ENCODE assay signal across 22 mouse cellular contexts in genomic region chr2:49108906-49109305, GRCm38 (mm10).
DNase-seq lines count a peak whose midpoint lies in the region; ATAC-seq lines count a peak whose summit lies in the region.
"Had no signal": no experiment of that assay in that cellular context is flagged by ENCODE, and none has a peak within 500 bp of the region (broad histone marks: within the 10 kb centered on the region; RNA-seq: fewer than 3 reads in every experiment).

No protein-coding gene starts in this region.

- H3K9me3 ChIP-seq in megakaryocyte, embryonic 14.5 days, result peaks cover 3% of the 10 kb centered on the region; the same call in 1 of the 2 replicates
- H3K9me3 ChIP-seq: G1E had no signal

- peaks cover 17% of the 10 kb centered on the region for H3K36me3 ChIP-seq in megakaryocyte, embryonic 14.5 days (replicated peaks; ENCODE audit: low read length)

- DNase-seq in fat pad, adult 2 months (ENCODE audit: extremely low read depth, low read depth, low spot score), result peak; percentile 64
- DNase-seq in gonadal fat pad, adult 2 months (ENCODE audit: low read depth), result peak; percentile 77
- DNase-seq in adrenal gland, adult 18-20 months (ENCODE audit: low spot score in 2 of 2), result no peak
- DNase-seq in right cerebral cortex, postnatal 4 days, result no peak
- DNase-seq: adrenal gland, adult 2 months; adrenal gland, adult 8-10 months; adrenal gland, postnatal 10 days; adrenal gland, postnatal 14 days; adrenal gland, postnatal 25 days; adrenal gland, postnatal 36 days; B cell, adult 2 months; cerebellum, adult 11 months; cerebellum, adult 11-12 months; cerebellum, adult 18-20 months; cerebellum, adult 2 months had no signal

- H3K4me1 ChIP-seq in megakaryocyte, embryonic 14.5 days, result peaks cover 19% of the 10 kb centered on the region

- ATAC-seq in megakaryocyte, adult 5-6 weeks (ENCODE audit: poor library complexity, severe bottlenecking), result no peak
- ATAC-seq: activated CD4-positive, CD25-positive, alpha-beta regulatory T cell, adult 4 months; CD4-positive, CD25-positive, alpha-beta regulatory T cell, adult 4 months; Patski had no signal

- peak overlapping the region; percentile 7 for H3K4me3 ChIP-seq in megakaryocyte, embryonic 14.5 days (replicated peaks)

- no peaks in the 10 kb centered on the region for H3K27me3 ChIP-seq in megakaryocyte, embryonic 14.5 days (replicated peaks)
- H3K27me3 ChIP-seq: CH12.LX, Patski had no signal

Comparison
In these comparisons a context has a peak if more than half of its experiments do, and no peak if none do; other contexts are left out.
1. DNase-seq: peak in fat pad, adult 2 months (single experiment) and gonadal fat pad, adult 2 months (single experiment); none in adrenal gland, adult 18-20 months (0 of 2) and right cerebral cortex, postnatal 4 days (single experiment).